Mouse (Mus musculus): Measurements from ENCODE around the gene Homez.
A peak's percentile ranks its signal among the peaks of the same experiment; 100 is the strongest.

Homez gene

DNA sequence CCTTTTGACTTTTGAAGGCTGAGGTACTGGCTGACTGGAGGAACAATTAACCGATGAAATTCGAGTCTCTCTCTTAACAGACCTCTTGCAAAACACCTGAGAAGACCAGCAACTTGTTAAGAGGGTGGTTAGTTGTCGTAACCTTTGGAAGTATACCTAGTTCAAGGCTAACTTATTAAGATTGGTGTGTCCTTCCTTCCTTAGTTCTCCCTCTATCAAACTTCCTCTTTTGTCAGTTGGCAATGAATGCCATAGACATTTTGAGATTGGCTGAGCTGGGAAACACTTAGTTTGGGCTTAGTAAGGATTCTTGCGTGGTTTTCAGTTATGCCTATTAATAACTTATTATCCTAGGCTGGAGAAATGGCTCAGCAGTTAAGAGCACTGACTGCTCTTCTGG is 2.7 kb downstream of the Homez start:
- no peak for DNase-seq (ENCODE audit: low read depth, low spot score)

DNA sequence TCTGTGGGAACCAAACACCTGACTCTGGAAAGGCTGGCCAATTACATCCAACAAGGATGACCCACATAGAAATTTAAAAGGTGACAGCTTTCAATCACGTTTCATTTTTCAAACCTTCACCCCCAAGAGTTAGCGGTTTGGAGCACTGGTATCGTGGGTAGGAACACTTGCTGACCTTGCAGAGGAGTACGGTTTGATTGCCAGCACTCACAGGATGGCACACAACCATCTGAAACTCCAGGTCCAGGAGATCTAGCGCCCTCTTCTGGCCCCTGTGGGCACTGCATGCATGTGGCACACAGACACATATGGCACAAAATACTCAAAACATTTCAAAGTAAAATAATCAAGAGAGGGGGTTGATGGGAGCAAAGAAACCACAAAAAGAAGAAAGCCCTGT is 3.8 kb downstream of the Homez start:
- DNase-seq (ENCODE audit: low read depth, low spot score), result peak; percentile 45

DNA sequence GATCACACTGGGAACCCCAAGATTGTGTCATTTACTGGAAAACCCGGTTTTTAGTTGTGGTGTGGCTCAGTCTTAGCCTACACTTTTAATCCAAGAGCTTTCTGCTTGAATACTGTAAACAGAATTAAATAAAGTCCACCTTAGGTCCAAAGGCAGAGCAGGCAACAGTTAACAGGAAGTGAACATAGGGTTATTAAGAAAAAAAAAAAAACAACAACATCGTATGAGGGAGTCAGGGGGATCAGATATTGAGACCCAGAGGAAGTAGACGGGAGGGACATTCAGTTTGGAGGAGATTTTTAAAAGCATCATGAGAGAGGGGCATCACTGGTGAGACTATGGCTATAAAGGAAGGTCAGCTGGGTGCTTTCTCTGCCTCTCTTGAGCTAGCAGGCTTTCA is 4.5 kb downstream of the Homez start:
- no peak for DNase-seq (ENCODE audit: low read depth, low spot score)

DNA sequence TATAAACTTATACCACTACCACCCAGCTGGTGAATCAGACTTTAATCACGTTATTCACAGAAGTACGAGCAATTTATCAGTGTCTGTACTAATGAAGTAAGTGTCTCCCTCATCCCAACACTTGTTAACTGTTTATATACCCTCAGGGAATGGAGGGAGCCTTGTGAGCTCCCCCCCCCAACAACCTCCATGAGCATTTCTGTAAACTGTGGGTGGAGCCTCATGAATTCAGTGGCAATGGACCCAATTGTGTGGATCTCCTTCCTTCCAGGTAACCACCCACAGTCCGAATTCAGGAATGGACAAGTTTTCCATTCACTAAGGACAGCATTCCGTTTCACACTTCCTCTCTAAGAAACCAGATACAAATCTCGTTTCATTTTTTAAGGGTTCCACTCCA is 5.1 kb downstream of the Homez start:
- no peak for DNase-seq (ENCODE audit: low read depth, low spot score)

DNA sequence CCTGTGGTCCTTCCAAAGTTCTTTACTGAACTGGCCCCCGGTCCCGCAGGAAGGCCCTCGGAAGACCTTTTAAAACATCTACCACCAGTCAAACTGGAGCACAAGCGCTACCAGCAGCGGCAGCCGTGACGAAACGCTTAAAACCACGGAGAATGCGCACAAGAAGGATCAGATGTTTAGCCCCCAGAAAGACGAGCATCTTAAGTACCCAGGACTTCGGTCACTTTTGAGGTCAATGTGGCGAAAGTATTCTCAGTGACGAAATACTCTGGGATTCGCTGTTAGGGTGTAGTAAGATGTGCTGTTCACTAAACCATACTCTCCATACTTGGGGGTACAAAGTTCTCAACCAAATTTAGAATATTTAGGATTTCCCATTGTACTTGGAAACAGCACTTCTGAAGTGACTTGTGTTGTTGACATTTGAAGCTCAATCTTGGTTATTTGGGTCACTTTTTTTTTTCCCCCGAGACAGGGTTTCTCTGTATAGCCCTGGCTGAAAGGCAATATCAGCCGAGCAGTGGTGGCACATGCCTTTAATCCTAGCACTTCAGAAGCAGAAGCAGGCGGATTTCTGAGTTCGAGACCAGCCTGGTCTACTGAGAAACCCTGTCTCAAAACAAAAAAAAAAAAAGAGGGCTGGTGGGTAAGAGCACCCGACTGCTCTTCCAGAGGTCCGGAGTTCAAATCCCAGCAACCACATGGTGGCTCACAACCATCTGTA is 6.3 kb downstream of the Homez start:
- no peak for DNase-seq (ENCODE audit: low read depth, low spot score)

DNA sequence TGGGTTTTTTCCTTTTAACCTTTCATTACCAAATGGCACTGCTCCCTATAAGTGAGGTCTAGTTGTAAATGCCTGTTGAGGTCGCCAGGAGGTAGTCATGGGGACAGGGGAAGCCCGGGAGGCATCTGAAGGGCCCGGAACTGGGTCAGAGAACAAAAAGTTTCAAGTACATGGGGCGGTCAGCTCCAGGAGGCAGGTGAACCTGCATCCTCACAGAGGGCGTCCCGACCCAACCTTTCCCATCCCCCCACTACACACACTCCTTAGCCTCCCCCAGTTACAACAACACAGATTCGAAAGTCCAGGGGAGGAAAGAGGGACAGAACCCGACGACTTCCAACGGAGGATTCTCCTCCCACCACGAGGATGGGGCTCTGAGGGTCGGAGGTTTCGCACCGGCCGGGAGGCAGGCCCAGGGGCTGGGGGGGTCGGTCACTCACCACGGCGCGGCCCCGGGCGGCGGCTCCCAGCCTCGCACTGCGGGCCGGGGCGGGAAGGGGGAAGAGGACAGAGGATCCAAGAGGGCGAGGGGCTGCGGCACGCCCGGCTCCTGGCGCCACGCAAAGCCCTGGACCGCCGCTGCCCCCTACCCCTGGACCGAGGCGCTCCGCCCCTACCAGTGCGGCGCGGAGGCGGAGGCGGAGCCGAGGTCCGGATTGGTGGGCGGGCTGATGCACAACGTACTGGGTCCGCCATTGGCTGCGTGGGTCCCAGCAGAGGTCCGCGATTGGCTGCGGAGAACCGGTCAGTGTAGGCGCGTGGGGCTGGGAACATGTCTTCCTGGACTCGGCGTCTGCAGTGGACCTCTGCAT is 7.1 kb downstream of the Homez start:
- DNase-seq (ENCODE audit: low read depth, low spot score), result no peak

DNA sequence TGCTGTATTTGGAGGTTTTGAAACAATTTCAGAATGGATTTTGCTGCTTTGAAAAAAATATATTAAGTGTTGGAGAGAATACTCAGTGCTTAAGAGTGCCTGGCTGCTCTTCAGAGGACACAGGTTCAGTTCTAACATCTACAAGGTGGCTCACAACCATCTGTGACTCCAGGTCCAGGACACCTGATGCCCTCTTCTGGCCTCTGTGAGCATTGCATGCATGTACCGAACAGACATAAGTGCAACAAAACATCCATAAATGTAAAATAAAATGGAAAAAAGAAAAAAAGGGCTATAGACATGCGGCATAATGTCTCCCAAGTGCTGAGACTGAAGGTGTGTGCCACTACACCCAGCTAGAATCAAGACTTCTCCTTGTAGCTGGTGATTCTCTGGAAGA is 10.2 kb downstream of the Homez start:
- DNase-seq (ENCODE audit: low read depth, low spot score), result no peak

DNA sequence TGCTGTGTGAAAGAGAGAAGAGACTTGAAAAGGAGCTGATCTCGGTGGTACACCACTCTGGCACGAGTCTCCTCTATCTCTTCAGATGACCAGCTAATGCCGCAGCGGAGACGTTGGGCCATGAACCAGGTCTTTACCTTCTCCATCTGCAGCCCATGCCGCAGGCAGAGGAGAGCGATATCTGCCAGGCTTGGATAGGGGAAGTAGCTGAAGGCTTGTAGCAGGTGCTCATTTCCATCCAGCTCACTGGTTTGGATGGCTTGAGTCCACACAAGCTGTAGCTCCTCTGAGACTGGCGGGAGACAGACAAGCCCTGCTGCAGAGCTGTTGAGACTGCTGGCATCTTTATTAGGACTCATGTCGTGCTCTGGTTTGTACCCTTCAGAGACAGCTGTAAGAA is 12.9 kb downstream of the Homez start:
- DNase-seq (ENCODE audit: low read depth, low spot score), result no peak

DNA sequence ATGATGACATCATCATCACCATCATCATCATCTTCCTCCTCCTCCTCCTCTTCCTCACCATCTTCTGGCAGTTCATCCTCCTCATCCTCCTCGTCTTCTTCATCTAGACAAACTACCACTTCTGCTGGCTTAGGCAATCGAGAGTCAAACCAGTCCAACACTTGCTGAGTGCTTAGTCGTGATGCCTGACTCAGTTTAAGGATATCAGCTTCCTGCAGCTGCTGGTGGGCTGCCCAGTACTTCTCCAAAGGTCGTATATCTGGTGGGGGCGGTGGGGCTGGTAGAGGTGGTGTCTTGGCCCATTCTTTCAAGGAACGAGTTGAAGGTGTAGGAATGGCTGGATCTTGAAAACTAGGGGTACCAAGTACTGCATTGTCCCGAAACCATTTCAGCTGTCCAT is 14.1 kb downstream of the Homez start:
- DNase-seq (ENCODE audit: low read depth, low spot score), result no peak

DNA sequence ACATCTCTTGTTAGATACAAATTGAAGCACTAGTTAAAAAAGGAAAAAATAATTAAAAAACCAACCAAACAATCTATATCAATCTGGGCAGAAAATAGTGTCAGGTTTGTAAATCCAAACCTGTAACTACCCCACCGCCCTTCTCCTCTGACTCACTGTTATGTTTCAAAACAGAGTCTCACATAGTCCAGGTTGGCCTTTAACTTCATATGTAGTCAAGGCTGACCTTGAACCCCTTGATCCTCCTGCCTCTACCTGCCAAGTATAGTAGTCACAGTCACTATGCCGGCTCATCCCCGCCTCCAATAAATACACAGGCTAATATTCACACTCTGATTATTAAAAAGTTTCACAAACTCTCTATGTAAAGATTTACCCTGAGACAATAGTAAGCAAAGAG is 15.0 kb downstream of the Homez start:
- DNase-seq (ENCODE audit: low read depth, low spot score), result no peak

DNA sequence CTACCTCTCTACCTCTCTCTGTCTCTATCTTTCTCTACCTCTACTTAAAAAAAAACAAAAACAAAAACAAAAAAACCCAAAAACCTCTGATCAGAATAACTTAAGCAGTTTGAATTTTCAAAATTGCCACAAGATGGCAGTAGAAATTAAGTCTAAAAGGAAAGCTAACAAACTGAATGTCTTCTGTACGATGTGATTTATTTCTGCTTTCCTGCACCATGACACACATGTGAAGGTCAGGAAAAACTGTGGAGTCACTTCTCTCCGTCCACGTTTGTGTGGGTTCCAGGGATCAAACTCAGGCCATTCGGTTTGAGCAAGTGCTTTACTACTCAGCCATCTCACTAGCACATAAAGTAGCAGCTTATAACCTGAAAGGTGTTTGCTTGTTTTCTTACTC is 27.3 kb downstream of the Homez start:
- DNase-seq (ENCODE audit: low read depth, low spot score), result no peak

DNA sequence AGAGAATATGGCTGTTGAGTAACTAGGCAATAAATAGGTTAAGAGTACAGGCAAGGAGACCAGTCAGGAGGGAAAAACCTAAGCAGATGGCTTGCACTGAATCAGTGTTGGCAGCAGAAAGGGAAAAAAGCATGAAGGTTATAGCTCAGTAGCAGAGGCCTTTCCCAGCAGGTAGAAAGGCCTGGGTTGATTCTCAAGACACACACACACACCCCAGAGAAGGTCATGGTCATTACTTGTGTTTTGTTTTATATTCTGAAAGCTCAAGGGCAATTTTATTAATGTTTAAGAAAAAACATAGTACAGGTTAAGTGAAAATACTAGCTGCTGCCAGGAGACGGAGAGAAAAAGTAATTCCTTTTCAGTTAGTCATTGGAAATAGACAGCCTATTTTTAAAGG is 47.0 kb downstream of the Homez start:
- DNase-seq (ENCODE audit: low read depth, low spot score), result no peak

DNA sequence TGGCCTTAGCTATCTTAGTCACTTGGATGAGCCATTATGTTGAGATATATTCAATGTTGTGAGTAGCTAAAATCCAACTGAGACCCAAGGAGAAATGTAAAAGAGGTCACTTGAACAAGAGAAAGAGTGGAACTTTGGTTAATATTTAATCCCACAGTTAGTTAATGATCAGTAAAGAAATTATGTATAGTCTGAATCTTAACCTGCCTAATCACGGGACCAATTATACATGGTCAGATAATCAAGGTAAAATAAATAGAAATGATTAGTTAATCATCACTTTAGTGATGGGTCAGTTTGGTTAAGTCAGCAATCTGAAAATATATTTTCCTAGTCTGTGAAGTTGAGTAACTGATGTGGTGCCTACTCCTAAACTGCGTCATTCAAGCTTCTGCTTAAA is 48.5 kb downstream of the Homez start:
- DNase-seq (ENCODE audit: low read depth, low spot score), result no peak

DNA sequence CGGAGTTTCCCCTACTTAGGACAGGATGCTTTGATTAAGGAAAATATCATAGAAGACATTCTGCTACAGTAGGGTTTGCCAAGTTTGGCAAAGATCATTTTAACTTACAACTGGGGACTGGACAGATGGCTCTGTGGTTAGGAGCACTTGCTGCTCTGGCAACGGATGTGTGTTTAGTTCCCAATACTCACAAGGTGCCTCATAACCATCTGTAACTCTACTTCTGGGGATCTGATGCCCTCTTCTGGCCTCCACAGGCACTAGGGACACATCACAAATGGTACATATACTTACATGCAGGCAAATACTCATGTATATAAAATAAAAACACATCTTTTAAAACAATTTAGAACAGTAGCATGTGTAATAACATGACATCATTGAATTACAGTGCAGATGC is 53.0 kb downstream of the Homez start:
- DNase-seq (ENCODE audit: low read depth, low spot score), result no peak

DNA sequence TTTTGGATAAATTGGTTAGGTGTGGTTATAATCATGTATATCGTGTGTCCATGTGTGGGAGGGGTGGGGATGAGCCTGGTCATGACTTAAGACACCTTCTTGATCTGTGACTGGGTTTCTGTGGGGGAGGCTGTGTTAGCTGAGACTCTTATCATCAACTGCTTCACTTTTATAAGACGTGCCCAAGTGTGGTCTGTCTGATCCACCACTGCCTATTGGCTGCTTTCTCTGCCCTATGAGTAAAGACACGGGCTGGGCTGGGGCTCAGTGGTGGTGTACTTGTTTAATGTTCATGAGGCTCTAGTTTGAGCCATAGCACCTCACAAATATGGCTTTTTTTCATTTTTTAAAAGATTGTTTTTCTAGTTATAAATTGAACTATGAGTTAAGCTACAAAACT is 55.0 kb downstream of the Homez start:
- no peak for DNase-seq (ENCODE audit: low read depth, low spot score)

DNA sequence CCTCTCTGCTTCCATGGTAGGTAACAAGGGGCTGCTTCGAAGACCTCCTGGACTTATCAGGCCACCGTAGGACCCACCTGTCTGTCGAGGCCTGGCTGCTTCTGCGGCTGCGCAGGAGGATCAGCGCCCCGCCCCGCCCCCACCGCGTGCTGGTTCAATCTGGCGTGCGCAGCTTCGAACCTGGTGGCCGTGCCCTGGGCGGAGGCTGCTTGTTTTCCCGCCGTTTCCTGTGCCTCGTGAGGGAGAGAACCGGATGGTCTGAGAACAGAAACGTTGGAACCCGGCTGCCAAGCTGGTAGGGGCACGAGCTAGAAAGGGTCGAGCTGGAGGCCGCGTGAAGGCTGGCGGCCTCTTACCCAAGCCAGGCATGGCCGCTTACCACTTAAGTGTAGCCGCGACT is 56.8 kb downstream of the Homez start, which contains the start of gene Rnf212b:
Gene Rnf212b, plus strand, starts transcription at position 151 of the 400 bp plus-strand sequence.
- peak; percentile 29 for DNase-seq (ENCODE audit: low read depth, low spot score)

DNA sequence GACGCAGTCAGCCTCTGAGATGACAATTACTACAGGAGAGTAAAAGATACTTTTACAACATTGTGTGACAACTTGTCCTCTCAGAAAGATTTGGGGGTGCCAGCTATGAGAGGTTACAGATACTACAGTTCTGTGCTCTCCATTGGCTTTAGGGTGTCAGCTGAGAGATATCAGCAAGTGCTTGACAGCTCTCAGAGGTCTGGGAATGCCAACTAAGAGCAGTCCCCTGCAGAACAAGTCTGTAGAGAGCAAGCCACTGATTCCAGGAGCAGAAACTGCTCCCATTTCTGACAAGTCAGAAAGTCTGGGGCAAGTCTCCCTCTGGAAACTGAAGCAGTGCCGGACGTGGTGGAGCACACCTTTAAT is 61.1 kb downstream of the Homez start:
- no peak for DNase-seq (ENCODE audit: low read depth, low spot score)

DNA sequence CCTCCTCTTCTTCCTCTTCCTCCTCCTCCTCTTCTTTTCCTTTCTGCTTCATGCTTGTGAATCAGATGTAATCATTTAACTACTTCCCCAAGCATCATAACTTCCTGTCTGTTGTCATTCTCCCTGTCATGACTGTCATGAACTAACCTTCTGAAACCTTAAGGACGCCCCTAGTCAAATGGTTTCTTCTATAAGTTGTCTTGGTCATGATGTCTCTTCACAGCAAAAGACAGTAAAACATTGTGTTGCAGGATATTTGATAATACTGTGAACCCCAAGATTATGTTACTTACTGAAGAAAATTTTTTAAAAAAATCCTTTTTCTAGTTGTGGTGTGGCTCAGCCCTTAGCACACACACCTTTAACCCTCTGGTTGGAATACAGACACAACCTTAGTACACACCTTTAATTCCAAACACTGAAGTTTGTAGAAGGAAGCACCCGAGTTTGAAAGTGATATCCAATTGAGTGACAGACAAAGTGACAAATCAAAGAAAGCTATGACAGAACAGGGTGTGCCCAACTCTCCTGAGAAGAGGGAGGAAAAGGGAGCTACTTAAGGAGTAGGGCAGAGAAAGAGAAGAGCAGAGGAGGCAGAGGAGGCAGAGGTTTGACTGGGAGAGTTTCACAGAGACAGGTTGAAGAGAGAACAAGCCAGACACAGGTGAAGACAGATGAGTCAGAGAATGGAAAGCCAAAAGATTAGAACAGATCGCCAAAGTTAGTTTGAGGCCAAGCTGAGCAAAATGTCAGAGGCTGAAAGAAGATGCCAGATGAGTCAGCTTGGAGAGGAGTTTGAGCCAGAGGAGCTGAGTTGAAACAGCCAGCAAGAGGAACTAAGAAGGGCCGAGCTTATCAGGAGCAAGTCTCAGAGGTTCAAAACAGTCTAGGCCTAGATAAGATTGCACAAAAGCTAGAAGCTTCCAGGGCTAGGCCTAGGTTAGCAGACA is 61.8 kb downstream of the Homez start:
- DNase-seq (ENCODE audit: low read depth, low spot score), result no peak

DNA sequence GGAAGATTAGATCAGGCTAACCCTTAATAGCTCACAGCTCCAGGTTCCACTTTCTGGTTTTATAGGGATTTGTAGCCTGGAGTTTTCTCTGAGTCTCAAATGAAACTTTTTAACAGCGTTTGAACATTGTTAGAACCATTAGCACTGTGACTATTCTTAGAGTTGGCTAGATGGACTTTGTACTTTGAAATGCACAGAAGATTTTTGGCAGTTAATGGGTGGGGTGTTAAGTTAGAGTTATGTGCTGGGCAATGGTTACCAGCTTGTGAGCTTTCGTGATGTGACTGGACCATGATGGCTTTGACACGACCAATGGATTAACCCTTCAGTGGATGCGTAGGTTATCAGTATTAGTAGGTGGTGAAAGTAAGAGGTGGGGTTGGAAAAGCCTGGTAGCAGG is 64.6 kb downstream of the Homez start:
- no peak for DNase-seq (ENCODE audit: low read depth, low spot score)

All from WW6 (cell line).